Mouse (Mus musculus): ENCODE results near the gene Trabd2b.
A peak's percentile ranks its signal among the peaks of the same experiment; 100 is the strongest.

The Trabd2b gene

GRCm38 (mm10) chr4:114399821-114400220, 6.7 kb upstream of the Trabd2b start:
- no peak for DNase-seq (ENCODE audit: low spot score in 2 of 2)

- DNase-seq (ENCODE audit: low spot score in 2 of 2): no peak
These were observed 4.4 kb upstream of the Trabd2b start for GRCm38 (mm10) chr4:114401993-114402731.

DNA sequence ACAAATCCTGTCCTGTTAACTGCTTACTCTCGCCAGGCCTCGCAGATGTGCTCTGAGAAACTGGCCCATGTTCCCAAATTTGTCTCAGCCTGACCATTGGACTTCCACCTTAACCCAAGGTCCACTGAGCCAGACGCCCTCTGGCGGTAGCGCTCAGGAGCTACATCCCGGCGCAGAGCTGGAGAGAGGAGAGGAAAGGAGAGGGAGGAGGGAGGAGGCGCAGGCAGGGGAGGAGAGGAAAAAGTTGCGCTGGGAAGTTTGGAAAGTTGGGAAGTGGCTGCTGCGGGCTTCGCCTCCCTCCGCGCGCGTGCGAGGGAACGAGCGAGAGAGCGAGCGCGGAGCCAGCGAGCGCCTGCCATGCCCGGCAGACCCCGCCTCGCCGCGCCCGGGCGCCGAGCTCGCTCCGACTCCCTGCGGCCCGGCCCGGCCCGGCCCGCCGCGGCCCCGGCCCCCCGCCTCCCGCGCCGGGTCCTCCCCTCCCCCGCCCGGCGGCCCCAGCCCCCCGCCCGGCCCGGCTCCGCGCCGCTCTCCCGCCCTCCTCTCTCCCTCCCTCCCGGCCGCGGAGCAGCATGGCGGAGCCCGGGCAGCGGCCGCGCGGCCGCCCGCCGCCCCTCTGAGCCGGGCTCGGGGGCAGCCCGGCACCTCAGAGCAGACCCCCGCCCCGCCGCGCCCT, 706 bp upstream of the Trabd2b start:
- peak; percentile 82 to 91 for DNase-seq (ENCODE audit: low spot score in 2 of 2)

DNA sequence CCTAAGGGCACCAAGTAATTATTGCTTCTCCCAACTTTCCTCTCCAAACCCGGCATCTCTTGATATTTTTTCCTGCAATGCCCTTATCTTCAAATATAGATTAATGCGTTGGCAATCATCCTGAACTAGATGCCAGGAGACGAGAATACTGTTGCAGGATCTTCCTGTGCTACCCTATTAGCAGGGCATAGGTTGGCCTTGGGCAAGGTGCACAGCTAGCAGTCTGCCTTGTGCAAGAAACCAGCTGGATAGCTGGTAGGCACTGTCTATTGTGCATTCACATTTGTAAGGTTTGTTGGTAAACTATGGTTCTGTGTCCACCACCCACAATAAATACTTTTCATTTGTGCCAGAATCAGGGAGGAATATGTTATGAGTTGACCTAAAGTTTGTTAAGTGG, 992 bp downstream of the Trabd2b start:
- DNase-seq (ENCODE audit: low spot score in 2 of 2): no peak

- no peak for DNase-seq (ENCODE audit: low spot score in 2 of 2)
These were observed 1.8 kb downstream of the Trabd2b start for GRCm38 (mm10) chr4:114408298-114408697.

DNA sequence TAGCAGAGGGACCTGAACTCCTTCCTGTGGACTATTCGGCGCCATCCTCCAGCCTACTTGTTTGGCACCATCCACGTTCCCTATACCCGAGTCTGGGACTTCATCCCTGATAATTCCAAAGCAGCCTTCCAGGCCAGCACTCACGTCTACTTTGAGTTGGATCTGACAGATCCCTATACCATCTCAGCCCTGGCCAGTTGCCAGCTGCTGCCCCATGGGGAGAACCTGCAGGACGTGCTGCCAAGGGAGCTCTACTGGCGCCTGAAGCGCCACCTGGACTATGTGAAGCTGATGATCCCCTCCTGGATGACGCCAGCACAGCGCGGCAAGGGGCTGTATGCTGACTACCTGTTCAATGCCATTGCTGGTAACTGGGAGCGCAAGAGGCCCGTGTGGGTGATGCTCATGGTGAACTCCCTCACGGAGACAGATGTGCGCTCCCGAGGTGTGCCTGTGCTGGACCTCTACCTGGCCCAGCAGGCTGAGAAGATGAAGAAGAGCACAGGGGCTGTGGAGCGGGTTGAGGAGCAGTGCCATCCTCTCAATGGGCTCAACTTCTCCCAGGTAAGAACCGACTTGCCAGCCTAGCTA, 2.5 kb downstream of the Trabd2b start:
- DNase-seq (ENCODE audit: low spot score in 2 of 2): no peak

DNA sequence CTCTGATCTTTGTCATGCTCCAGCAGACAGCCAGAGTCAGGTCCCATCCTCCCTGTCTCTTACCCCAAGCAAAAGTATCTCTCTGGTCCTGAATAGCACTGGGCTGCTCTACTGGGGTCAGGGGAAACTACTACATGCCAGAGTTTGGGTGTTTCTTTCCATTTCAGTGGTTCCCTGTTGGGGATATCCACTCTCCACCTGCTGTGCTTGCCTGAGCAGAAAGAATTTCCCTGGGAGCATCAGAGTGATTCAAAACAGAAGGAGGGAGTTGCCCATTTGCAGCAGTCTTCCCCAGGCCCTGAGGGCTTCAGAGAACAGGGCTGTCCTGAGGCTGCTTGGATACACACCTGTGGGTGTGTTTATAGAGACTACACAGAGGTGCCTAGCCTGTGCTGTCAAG, 3.0 kb downstream of the Trabd2b start:
- DNase-seq (ENCODE audit: low spot score in 2 of 2): no peak

DNA sequence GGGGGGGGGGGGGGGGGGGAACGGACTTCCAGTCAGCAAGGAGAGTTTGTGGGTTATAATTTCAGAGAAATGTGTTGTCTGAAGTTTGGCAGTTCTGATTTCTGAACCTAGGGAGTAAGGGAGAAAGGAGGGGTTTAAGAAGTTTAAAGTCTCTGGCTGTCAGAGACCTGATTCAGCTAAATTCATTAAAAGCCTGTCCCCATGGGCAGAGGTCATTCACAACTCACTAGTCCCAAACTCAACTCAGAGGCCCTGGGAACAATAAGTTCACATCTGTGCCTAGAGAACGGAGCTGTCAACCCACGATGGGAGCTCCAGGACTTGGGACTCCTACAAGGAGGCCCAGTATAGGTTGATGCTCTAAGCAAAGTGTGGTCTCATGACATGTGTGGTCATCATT, 3.5 kb downstream of the Trabd2b start:
- no peak for DNase-seq (ENCODE audit: low spot score in 2 of 2)

- peak; percentile 42 to 56 for DNase-seq (ENCODE audit: low spot score in 2 of 2)
These were observed 3.9 kb downstream of the Trabd2b start for GRCm38 (mm10) chr4:114410443-114410842.

DNA sequence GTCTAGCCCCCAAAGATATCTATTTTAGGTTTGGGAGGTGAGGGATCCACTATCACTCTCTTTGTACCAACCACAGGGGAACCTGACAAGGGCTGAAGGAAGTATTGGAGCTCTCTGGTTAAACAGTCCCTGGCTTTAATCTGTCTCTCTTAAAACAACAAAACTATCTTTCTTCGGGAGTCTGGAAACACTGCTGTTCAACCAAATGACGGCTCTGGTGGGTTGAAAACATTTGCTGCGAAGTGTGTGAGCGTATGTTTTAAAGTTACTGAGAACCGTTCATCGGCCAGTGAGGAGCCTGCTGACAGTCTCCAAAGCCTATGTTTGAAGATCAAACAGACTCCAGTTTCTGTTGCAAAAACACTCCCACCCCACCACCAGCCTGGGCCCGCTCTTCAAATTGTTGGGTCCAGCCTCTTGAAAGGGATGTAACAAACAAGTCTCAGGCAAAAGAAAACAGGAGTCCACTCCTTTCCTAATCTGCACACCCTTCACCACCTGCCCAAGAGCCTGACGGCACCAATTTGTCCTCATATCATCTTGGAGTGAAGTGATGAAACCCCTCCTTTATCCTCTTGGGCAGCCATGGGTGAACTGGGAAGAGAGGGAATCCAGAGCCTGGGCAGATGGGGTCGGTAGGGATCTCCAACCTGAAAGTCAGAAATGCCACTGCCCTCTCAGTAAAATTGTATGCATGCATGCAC, 4.6 kb downstream of the Trabd2b start:
- DNase-seq (ENCODE audit: low spot score in 2 of 2): no peak

DNA sequence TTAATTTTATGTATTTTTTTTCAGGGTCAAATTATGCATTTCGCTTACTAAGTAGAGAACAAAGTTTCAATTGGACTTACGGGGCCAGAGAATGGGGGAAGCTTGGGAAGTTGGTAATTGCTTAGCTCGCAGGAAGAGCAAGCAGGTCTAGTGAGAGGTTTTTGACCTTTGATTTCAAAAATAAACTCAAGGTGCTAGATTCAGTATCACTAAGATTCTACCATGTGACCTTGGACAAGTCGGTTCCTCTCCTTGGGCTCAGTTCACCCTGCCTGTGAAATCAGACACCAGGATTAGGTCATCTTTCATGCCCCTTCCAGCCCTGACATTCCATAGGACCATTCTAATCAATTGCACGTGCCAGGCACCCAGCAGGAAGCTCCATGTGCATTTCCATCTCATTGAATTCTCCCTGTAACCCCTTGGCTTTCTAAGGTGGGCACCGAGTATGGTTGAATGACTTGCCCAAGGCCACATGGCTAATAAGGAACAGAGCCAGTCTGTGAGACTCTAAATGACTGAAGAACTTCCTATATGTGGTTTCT, 5.4 kb downstream of the Trabd2b start:
- DNase-seq (ENCODE audit: low spot score in 2 of 2): no peak

DNA sequence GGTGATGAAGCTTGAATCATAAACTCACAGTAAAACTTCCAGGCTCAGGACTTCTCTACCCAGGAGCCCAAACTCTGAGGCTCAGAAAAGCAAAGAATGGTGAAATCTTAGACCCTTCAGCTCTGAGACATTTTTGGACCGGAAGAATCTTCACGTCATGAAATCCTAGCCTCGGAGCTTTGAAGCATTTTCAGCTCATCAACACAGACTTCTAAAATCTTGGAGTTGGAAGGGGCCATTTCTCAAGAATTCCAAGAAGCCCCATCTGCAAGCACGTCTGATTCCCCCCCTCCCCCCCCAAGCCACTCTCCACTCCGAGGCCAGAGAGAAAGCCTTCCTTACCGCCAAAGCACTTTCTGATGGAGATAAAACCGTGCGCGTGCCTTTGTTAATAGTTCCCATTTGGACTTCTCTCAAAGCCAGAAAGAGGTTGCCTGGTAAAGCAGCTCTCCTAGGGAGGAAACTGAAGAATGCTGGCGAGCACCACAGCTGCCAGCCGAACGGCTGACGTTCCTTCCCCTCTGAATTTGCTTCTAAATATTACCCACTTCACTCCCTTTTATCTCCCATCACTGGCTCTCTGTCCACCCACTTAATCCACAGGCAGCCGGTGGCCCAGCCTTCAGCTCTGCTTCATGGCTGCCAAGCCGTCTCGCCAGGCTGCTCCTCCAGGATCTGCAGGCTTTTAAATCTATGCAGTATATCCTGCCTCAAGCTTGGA, 9.6 kb downstream of the Trabd2b start:
- peak; percentile 63 to 67 for DNase-seq (ENCODE audit: low spot score in 2 of 2)

GRCm38 (mm10) chr4:114420154-114420553, 13.6 kb downstream of the Trabd2b start:
- no peak for DNase-seq (ENCODE audit: low spot score in 2 of 2)

DNA sequence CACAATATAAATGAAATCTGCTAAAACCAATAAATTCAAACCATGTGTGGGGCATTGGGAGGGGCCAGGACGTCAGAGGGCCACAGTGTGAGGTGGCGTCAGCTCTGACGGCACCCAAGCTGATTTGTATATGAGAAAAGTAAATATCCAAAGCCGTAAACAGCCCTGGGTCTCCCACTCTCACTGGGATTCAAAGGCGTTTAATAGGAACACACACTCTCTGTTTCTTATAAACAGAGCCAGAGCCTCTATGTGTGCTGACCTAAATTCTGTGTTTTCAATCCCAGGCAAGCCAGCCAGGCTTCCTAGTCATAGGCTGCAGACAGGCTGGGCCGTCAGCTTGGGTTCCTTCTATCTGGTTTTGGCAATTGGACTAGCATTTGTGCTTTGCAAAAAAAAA, 16.6 kb downstream of the Trabd2b start:
- DNase-seq (ENCODE audit: low spot score in 2 of 2): no peak

GRCm38 (mm10) chr4:114425808-114426207, 19.3 kb downstream of the Trabd2b start:
- DNase-seq (ENCODE audit: low spot score in 2 of 2): no peak

- no peak for DNase-seq (ENCODE audit: low spot score in 2 of 2)
These were observed 26.2 kb downstream of the Trabd2b start for GRCm38 (mm10) chr4:114432742-114433141.

DNA sequence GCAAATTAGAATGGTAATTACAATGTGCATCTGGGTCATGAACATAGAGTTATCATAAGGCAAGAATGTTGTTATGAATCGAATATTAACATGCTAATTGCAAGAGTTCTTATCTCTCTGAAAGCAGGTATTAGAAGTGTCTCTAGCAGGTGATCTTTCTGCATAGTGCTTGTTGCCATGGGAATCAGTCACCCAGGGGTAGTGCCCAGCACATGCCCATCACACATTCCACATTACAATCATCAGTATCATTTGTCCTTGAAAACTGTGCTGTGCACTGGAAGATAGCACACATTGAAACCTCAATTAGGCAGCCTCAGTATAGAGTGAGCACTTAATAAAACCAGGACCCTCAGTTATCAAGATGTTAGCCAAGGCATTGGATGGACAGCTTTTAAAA, 26.9 kb downstream of the Trabd2b start:
- no peak for DNase-seq (ENCODE audit: low spot score in 2 of 2)

GRCm38 (mm10) chr4:114434766-114435165, 28.2 kb downstream of the Trabd2b start:
- DNase-seq (ENCODE audit: low spot score in 2 of 2): no peak

GRCm38 (mm10) chr4:114435381-114435780, 28.9 kb downstream of the Trabd2b start:
- DNase-seq (ENCODE audit: low spot score in 2 of 2): peak in 1 of 2 experiments; percentile 15

DNA sequence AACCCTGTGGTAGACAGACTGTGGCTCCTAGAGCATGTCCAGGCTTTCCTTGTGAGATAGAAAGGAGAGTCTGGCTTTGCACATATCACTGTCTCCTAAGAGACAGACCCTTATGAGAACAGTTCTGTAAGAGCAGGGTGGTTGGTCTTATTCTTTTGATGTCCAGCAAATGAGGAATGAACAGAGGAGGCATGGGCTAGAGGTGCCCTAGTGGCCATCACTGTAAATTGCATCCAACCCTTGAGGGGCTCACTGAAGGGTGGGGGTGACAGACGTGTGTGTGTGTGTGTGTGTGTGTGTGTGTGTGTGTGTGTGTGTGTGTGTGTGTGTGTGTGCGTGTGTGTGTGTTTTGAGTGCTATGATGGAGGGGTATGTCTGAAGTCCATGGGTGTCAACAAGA, 32.2 kb downstream of the Trabd2b start:
- DNase-seq (ENCODE audit: low spot score in 2 of 2): no peak

DNA sequence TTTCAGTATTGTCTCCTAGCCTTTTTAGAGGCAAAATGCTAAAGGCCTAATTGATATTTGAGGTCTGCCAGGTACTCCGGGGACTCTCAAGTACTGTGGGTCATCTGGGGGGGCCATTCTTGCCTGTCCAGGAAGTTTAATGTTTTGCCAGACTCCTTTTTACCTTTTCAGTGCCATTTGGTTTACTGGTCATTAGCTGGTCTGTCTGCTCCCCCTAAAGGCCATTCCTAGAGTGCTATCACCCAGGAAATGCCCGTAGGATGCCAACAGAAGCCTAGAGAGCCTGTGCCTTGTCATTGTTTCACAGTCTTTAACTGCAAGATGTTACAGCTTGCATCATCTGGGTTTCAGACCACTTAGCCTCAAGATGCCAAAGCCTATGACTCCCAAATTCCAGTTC, 35.7 kb downstream of the Trabd2b start:
- DNase-seq (ENCODE audit: low spot score in 2 of 2): peak in 1 of 2 experiments; percentile 23
